Mouse (Mus musculus): ENCODE data around the gene Vav2. TPM values are rescaled to one million over a fixed set of nuclear protein-coding genes. Genes with fewer than 3 reads are reported as not detected.
A peak's percentile ranks its signal among the peaks of the same experiment; 100 is the strongest.

Gene Vav2
- total RNA-seq, 1 experiment = 17.4 TPM

DNA sequence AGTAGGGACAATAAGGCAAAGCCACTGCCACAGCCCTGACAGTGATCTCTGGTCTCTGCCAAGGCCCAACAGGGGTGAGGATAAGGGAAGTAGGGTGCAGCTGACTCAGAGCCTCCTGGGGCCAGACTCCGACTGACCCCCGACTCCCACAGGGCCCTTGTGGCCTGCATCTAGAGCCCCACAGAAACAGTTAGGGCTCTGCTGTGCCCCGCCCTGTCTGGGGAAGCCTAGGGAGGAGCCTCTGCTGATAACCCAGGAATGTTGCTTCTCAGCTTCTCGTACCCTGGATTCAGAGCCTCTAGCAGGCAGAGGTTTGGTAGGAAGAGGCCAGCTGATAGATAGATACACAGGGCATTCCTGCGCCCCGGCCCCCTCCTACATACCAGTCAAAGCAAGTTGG, 99.8 kb downstream of the Vav2 start:
- no peak overlapping the region for H3K9ac ChIP-seq (ENCODE audit: insufficient read depth, low read depth, low read length, poor library complexity, severe bottlenecking)
- TF ChIP-seq ZC3H11A (IDR thresholded peaks at IDR 0.05; ENCODE audit: borderline replicate concordance, low read depth, low read length) (no peak), MAFK (IDR thresholded peaks at IDR 0.05; ENCODE audit: insufficient read depth, low read depth, low read length) (no peak), CHD2 (IDR thresholded peaks at IDR 0.05; ENCODE audit: low read depth, low read length) (no peak), HCFC1 (IDR thresholded peaks at IDR 0.05; ENCODE audit: borderline replicate concordance, insufficient read depth, low read length) (no peak), ZNF384 (IDR thresholded peaks at IDR 0.05; ENCODE audit: low read depth, low read length) (no peak)
- no peak overlapping the region for H3K27ac ChIP-seq (ENCODE audit: insufficient read depth, low read depth, low read length, poor library complexity, severe bottlenecking)
- H3K4me3 ChIP-seq (ENCODE audit: insufficient read depth in 1 of 2, low read depth in 1 of 2, low read length in 2 of 2, poor library complexity in 1 of 2, severe bottlenecking in 1 of 2) = no peak overlapping the region
- DNase-seq (ENCODE audit: low read depth, low spot score) = no peak
- in situ Hi-C loops (cut with MboI; ENCODE audit: low sequenced_read_pairs in 2 of 2, unreplicated experiment in 2 of 2) = no loop called here
- H3K36me3 ChIP-seq (ENCODE audit: control insufficient read depth, insufficient read depth, low read length, poor library complexity, severe bottlenecking) = no peaks in the 10 kb centered on the region
- no peaks in the 10 kb centered on the region for H3K9me3 ChIP-seq (ENCODE audit: control insufficient read depth, insufficient read depth, low read depth, low read length)
- peaks cover 11 to 23% of the 10 kb centered on the region in 2 experiments; a peak in 3 of 4 replicates for H3K4me1 ChIP-seq (ENCODE audit: control insufficient read depth in 2 of 2, insufficient read depth in 2 of 2, low read length in 2 of 2, poor library complexity in 1 of 2)

DNA sequence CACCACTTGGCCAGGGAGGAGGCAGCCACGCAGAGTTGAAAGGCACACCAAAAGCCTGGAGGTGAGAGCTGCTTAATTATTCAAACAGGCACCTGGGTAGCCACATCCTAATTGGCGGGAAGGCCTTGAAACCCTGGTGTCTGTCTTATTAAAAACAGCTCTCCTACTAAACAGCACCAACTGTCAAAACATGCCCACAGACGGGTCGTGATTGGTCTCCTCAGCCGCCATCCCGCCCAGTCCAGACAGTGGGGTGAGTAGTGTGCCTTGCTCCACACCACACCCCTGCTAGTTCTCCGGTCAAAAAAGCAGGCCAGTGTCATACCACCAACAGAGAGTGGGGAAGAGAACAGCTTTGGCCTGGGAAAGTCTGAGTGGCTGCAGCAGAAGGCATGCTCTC, 100.5 kb downstream of the Vav2 start:
- H3K4me3 ChIP-seq (ENCODE audit: insufficient read depth in 1 of 2, low read depth in 1 of 2, low read length in 2 of 2, poor library complexity in 1 of 2, severe bottlenecking in 1 of 2) = no peak overlapping the region
- in situ Hi-C loops (cut with MboI; ENCODE audit: low sequenced_read_pairs in 2 of 2, unreplicated experiment in 2 of 2) = no loop called here
- no peaks in the 10 kb centered on the region for H3K36me3 ChIP-seq (ENCODE audit: control insufficient read depth, insufficient read depth, low read length, poor library complexity, severe bottlenecking)
- peaks cover 11 to 25% of the 10 kb centered on the region in 2 experiments; a peak in 3 of 4 replicates for H3K4me1 ChIP-seq (ENCODE audit: control insufficient read depth in 2 of 2, insufficient read depth in 2 of 2, low read length in 2 of 2, poor library complexity in 1 of 2)
- no peaks in the 10 kb centered on the region for H3K9me3 ChIP-seq (ENCODE audit: control insufficient read depth, insufficient read depth, low read depth, low read length)
- no peak for TF ChIP-seq ZC3H11A (IDR thresholded peaks at IDR 0.05; ENCODE audit: borderline replicate concordance, low read depth, low read length)
- no peak for TF ChIP-seq CHD2 (IDR thresholded peaks at IDR 0.05; ENCODE audit: low read depth, low read length)
- no peak for TF ChIP-seq MAFK (IDR thresholded peaks at IDR 0.05; ENCODE audit: insufficient read depth, low read depth, low read length)
- no peak for TF ChIP-seq ZNF384 (IDR thresholded peaks at IDR 0.05; ENCODE audit: low read depth, low read length)
- no peak for TF ChIP-seq HCFC1 (IDR thresholded peaks at IDR 0.05; ENCODE audit: borderline replicate concordance, insufficient read depth, low read length)
- no peak for DNase-seq (ENCODE audit: low read depth, low spot score)
- no peak overlapping the region for H3K27ac ChIP-seq (ENCODE audit: insufficient read depth, low read depth, low read length, poor library complexity, severe bottlenecking)
- H3K9ac ChIP-seq (ENCODE audit: insufficient read depth, low read depth, low read length, poor library complexity, severe bottlenecking) = no peak overlapping the region

DNA sequence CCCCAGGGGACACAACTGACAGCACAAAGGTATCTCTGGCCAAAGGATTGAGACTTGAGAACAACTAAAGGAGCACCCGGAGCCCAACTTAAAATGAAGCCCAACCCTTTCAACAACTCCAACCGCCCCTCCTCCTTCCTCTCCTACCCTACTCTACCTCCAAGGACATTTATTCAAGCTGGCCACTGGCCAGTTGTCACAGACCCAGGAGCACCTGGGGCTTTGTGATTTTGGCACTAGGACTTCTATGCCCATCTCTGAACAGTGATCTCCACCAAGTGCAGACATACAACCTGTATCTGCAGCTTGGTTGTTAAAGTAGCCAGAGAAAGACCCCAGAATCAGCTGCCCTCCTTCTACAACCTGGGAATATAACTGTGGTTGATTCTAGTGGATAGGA, 102.1 kb downstream of the Vav2 start:
- H3K27ac ChIP-seq (ENCODE audit: insufficient read depth, low read depth, low read length, poor library complexity, severe bottlenecking) = no peak overlapping the region
- no peak overlapping the region for H3K9ac ChIP-seq (ENCODE audit: insufficient read depth, low read depth, low read length, poor library complexity, severe bottlenecking)
- no peak for DNase-seq (ENCODE audit: low read depth, low spot score)
- H3K4me3 ChIP-seq (ENCODE audit: insufficient read depth in 1 of 2, low read depth in 1 of 2, low read length in 2 of 2, poor library complexity in 1 of 2, severe bottlenecking in 1 of 2) = no peak overlapping the region
- in situ Hi-C loops (cut with MboI; ENCODE audit: low sequenced_read_pairs in 2 of 2, unreplicated experiment in 2 of 2) = no loop called here
- H3K9me3 ChIP-seq (ENCODE audit: control insufficient read depth, insufficient read depth, low read depth, low read length) = no peaks in the 10 kb centered on the region
- peaks cover 11 to 36% of the 10 kb centered on the region in 2 experiments; a peak in 3 of 4 replicates for H3K4me1 ChIP-seq (ENCODE audit: control insufficient read depth in 2 of 2, insufficient read depth in 2 of 2, low read length in 2 of 2, poor library complexity in 1 of 2)
- TF ChIP-seq MAFK (IDR thresholded peaks at IDR 0.05; ENCODE audit: insufficient read depth, low read depth, low read length) = no peak
- H3K36me3 ChIP-seq (ENCODE audit: control insufficient read depth, insufficient read depth, low read length, poor library complexity, severe bottlenecking) = no peaks in the 10 kb centered on the region

DNA sequence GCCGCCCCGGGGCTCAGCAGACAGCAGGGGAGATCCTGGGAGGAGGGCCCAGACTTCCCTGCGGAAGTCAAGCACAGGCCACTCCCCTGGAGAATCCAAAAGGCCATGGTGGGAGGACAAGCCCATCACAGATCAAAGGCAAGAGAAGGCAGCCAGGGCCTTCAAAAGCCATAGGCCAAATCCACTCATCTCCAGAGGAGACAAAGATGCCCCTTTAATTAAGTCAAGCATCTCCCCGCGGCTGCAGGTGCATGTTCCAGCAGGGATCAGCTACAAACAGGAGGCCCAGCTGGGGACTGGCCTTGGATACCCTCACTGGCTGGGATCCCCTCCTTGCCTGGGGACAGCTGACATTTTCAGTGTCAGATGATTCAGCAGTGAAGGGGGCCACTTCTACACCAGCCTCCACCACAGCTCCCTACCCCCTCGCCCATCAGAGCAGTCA, 105.4 kb downstream of the Vav2 start:
- no peaks in the 10 kb centered on the region for H3K36me3 ChIP-seq (ENCODE audit: control insufficient read depth, insufficient read depth, low read length, poor library complexity, severe bottlenecking)
- TF ChIP-seq MAFK (IDR thresholded peaks at IDR 0.05; ENCODE audit: insufficient read depth, low read depth, low read length) (no peak), ZNF384 (IDR thresholded peaks at IDR 0.05; ENCODE audit: low read depth, low read length) (no peak), CHD2 (IDR thresholded peaks at IDR 0.05; ENCODE audit: low read depth, low read length) (no peak), ZC3H11A (IDR thresholded peaks at IDR 0.05; ENCODE audit: borderline replicate concordance, low read depth, low read length) (no peak), HCFC1 (IDR thresholded peaks at IDR 0.05; ENCODE audit: borderline replicate concordance, insufficient read depth, low read length) (no peak)
- peak overlapping the region; percentile 26; the same call in 1 of the 2 replicates for H3K27ac ChIP-seq (ENCODE audit: insufficient read depth, low read depth, low read length, poor library complexity, severe bottlenecking)
- peak; percentile 35 for DNase-seq (ENCODE audit: low read depth, low spot score)
- no peak overlapping the region for H3K9ac ChIP-seq (ENCODE audit: insufficient read depth, low read depth, low read length, poor library complexity, severe bottlenecking)
- in situ Hi-C loops (cut with MboI; ENCODE audit: low sequenced_read_pairs in 2 of 2, unreplicated experiment in 2 of 2) = no loop called here
- H3K4me1 ChIP-seq (ENCODE audit: control insufficient read depth in 2 of 2, insufficient read depth in 2 of 2, low read length in 2 of 2, poor library complexity in 1 of 2) = peaks cover 7 to 29% of the 10 kb centered on the region in 2 experiments; a peak in 2 of 4 replicates
- H3K9me3 ChIP-seq (ENCODE audit: control insufficient read depth, insufficient read depth, low read depth, low read length) = no peaks in the 10 kb centered on the region
- no peak overlapping the region for H3K4me3 ChIP-seq (ENCODE audit: insufficient read depth in 1 of 2, low read depth in 1 of 2, low read length in 2 of 2, poor library complexity in 1 of 2, severe bottlenecking in 1 of 2)

DNA sequence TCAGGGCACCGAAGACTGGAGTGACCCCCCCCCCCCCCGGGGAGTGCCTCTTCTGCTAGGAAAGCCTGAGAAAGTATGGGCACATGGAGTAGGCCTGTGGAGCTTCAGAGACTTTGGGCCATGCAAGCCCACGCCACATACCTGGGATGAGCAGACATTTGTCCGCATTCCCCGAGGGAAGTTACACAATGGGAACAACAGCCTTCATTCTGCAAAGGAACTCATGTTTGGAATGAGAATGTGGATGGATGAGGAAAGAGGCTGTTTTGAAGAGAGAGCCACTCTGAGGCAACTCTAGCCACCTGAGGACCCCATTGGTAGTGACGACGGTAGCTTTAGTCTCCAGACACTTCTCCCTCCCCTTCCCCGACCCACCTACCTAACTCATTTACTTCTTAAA, 106.0 kb downstream of the Vav2 start:
- DNase-seq (ENCODE audit: low read depth, low spot score) = peak; percentile 20
- in situ Hi-C loops (cut with MboI; ENCODE audit: low sequenced_read_pairs in 2 of 2, unreplicated experiment in 2 of 2) = no loop called here
- TF ChIP-seq ZNF384 (IDR thresholded peaks at IDR 0.05; ENCODE audit: low read depth, low read length) (no peak), CHD2 (IDR thresholded peaks at IDR 0.05; ENCODE audit: low read depth, low read length) (no peak), ZC3H11A (IDR thresholded peaks at IDR 0.05; ENCODE audit: borderline replicate concordance, low read depth, low read length) (no peak), HCFC1 (IDR thresholded peaks at IDR 0.05; ENCODE audit: borderline replicate concordance, insufficient read depth, low read length) (no peak), MAFK (IDR thresholded peaks at IDR 0.05; ENCODE audit: insufficient read depth, low read depth, low read length) (no peak)
- Histone ChIP-seq H3K36me3 (ENCODE audit: control insufficient read depth, insufficient read depth, low read length, poor library complexity, severe bottlenecking) (no peaks in the 10 kb centered on the region), H3K4me1 (ENCODE audit: control insufficient read depth in 2 of 2, insufficient read depth in 2 of 2, low read length in 2 of 2, poor library complexity in 1 of 2) (peaks cover 7 to 27% of the 10 kb centered on the region in 2 experiments; a peak in 2 of 4 replicates), H3K27ac (ENCODE audit: insufficient read depth, low read depth, low read length, poor library complexity, severe bottlenecking) (peak overlapping the region; percentile 26; the same call in 1 of the 2 replicates), H3K9me3 (ENCODE audit: control insufficient read depth, insufficient read depth, low read depth, low read length) (no peaks in the 10 kb centered on the region), H3K9ac (ENCODE audit: insufficient read depth, low read depth, low read length, poor library complexity, severe bottlenecking) (no peak overlapping the region), H3K4me3 (ENCODE audit: insufficient read depth in 1 of 2, low read depth in 1 of 2, low read length in 2 of 2, poor library complexity in 1 of 2, severe bottlenecking in 1 of 2) (no peak overlapping the region)

Measured in ES-E14 (cell line).